Mouse (Mus musculus): ENCODE measurements at regions not wholly inside any gene's neighbourhood (a gene's known extent, or its start where the extent isn't known, plus 50 kb on each side); places are given as distances from the start of the nearest gene placed in this dataset.
A peak's percentile ranks its signal among the peaks of the same experiment; 100 is the strongest.

GRCm38 (mm10) chr6:100144544-100145287 is 142.6 kb downstream of the Rybp start:
- intact Hi-C loops (cut with DNase I): no loop called here
- DNase-seq (ENCODE audit: low spot score in 2 of 2): no peak

- intact Hi-C loops (cut with DNase I): no loop called here
- peak; percentile 72 to 78 for DNase-seq (ENCODE audit: low spot score in 2 of 2)
Observed at GRCm38 (mm10) chr6:100143586-100144301, 143.5 kb downstream of the Rybp start.

- DNase-seq (ENCODE audit: low spot score in 2 of 2): no peak
- intact Hi-C loops (cut with DNase I): no loop called here
Observed at GRCm38 (mm10) chr6:100141225-100141624, 146.1 kb downstream of the Rybp start.

DNA sequence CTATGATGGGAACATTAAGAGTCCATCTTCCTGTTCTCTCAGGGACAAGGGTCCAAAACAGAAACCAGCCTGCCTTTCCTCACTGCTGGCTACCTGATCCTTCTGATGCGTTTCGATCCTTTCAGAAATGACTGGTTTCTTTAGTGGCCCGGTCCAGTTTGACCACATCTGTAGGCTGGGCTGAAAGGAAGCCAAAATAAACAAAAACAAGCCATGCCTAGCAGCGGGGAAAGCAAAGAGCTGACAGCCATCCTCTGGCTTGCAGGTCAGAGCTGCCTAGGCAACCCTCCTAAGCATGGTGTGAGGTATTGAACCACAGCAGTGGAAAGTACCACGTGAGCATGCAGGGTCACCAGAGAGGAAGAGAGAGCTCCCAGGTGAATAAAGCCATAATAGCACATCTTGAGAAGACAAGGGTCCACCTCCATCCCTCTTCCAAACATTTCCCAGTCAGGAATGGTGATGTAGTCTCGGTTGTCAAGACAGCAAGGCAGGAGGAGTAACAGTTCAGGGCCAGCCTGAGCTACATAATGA is 146.6 kb downstream of the Rybp start:
- intact Hi-C loops (cut with DNase I): no loop called here
- DNase-seq (ENCODE audit: low spot score in 2 of 2): no peak

DNA sequence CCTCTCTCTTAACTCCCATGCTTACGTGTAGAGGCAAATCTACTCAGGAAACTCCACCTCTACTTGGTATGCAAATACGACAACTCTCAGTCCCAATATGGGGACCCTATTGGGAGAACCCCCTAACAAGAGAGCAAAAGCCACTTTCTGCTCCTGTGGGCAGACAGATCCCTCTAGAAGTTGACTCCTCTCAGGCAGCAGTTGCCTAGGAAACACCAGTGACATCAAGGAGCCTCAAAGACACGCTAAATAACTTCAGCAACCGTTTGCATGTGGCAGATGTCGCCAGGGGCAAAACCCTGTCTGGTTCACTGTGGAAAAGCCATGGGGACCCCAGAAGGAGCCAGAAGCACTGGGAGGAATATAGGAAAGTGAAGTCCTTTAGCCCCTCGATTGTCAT is 147.5 kb downstream of the Rybp start:
- intact Hi-C loops (cut with DNase I): no loop called here
- DNase-seq (ENCODE audit: low spot score in 2 of 2): no peak

GRCm38 (mm10) chr6:100138659-100139058 is 148.6 kb downstream of the Rybp start:
- intact Hi-C loops (cut with DNase I): no loop called here
- DNase-seq (ENCODE audit: low spot score in 2 of 2): no peak

- DNase-seq (ENCODE audit: low spot score in 2 of 2): no peak
- intact Hi-C loops (cut with DNase I): no loop called here
Observed at GRCm38 (mm10) chr6:100135177-100135576, 152.1 kb downstream of the Rybp start.

GRCm38 (mm10) chr6:100133970-100134369 is 153.3 kb downstream of the Rybp start:
- intact Hi-C loops (cut with DNase I): no loop called here
- no peak for DNase-seq (ENCODE audit: low spot score in 2 of 2)

DNA sequence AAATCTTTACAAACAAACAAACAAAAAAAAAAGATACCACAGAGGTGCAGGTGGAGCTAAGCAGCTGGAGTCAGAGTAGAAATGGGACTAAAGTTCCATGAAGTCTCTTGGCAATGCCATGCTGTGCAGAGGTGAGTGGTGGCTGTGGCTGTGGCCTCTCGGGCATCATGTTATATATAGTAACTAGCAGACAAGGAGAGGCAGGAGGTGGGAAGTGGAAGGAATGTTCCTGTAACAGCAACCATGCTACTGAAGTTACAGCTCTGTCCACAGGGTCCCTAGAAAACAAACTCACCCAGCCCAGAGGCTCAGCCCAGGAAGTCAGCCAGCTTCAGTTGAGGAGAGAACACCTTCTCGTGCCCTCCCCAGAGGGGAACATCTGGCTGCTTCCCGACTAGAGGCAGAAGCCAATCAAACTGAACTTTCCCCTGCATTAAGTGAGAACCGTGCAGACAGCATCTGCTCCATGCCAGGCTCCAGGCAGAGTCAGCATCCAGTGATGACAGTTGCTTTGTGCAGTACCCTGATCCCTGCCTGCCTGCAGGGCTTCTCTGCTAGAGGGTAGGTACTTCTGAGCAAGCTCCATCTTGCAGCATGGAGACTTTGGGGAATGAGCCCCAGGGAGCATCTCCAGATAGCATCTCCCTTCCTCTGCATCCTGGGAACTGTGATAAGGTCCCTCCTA is 154.2 kb downstream of the Rybp start:
- intact Hi-C loops (cut with DNase I): no loop called here
- no peak for DNase-seq (ENCODE audit: low spot score in 2 of 2)

DNA sequence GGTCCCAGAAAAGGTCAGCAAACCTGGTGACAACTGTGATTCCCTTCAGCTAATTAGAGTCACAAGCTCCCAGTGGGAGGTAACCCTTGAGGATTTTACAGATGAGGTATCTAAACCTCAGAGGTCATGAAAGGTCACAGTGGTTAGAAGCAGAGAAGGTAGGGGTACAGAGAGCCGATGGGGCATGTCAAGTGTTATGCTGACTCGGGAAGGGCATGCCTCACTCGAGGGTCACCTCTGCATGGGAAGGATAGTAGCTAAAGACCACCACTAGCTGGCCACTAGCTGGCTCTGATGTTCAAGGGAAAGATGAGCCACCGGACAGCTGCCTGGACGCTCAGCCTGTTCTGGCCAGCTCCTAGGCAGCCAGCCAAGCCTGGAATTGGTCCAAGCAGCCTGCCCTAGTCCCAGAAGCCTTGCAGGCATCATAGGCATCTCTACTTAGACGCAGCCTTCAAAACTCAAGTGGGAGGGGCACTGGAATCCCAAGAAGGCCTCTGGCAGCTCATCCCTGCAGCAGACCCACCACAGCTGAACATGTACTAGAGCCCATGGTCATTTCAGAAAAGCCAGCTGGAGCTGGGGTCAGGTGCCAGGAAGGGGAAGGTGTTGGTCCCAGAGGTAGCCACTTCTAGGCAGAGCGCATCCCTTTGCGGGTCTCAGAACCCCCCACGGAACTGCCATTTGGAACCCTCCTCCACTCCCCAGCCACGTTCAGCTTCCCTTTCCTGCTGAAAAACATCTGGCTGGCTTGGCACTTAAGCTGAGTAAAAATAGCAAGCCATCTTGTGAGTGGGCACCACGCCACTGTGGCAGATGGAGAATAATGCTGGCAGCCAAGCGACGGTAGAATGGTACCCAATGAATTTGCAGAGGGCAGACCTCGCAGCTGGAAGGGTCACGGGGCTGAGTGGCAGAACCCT is 159.8 kb downstream of the Rybp start:
- peak; percentile 85 to 86 for DNase-seq (ENCODE audit: low spot score in 2 of 2)
- intact Hi-C loops (cut with DNase I): no loop called here

DNA sequence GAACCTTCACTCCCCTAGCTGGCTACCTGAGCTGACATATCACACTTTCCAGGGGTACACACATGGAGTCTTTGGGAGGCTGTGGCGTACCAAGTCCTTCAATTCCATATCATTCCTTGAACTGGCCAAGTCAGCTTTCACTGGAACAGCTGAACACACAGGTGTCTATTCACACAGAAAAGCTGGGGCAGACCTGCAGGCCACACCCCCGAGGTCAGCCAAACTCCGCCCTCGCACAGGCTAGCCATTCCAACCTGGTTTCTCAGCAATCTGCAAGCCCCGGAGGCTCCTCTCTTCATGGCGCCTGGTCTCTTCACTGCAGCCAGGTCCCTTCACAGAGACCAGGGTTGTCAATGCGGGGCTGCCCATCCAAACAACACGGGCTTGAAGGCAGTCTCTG is 160.5 kb downstream of the Rybp start:
- DNase-seq (ENCODE audit: low spot score in 2 of 2): no peak
- intact Hi-C loops (cut with DNase I): no loop called here

DNA sequence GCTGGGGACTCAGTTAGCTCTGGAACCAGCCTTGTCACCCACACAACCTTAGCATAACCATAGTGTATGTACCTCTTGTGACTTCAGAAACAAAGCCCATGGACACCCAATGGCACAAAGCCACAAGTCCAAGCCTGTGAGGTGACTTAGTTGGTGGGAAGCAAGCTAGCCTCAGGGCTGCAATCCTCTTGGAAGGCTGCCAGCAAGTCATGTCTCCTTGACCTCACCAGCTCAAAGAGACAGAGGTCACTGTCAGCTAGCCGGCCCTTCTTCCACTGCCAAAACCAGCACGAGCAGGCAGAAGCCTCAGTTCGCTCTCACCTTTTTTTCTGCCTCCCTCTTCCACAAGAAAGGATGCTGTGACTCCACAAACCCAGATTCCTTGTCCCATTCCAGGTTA is 161.0 kb downstream of the Rybp start:
- intact Hi-C loops (cut with DNase I): no loop called here
- no peak for DNase-seq (ENCODE audit: low spot score in 2 of 2)

DNA sequence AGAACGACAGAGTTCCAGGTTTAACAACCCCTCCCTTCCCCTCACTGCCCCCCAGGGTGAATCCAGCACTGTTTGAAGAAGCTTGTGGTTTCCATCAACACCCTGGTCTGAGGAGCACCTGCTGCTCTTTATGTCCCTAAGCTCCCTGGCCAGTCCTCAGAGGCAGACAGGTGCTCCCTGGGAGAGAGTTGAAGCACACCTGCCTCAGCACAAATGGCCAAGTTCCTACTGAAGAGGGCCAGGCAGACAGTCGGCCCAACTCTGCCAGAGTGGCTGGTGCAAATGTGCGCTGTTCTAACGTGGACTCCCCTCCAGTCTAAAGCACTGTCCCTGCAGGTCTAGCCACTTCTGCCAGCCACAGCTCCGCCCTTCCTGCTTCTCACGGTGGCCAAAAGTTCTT is 166.0 kb downstream of the Rybp start:
- intact Hi-C loops (cut with DNase I): no loop called here
- DNase-seq (ENCODE audit: low spot score in 2 of 2): no peak

DNA sequence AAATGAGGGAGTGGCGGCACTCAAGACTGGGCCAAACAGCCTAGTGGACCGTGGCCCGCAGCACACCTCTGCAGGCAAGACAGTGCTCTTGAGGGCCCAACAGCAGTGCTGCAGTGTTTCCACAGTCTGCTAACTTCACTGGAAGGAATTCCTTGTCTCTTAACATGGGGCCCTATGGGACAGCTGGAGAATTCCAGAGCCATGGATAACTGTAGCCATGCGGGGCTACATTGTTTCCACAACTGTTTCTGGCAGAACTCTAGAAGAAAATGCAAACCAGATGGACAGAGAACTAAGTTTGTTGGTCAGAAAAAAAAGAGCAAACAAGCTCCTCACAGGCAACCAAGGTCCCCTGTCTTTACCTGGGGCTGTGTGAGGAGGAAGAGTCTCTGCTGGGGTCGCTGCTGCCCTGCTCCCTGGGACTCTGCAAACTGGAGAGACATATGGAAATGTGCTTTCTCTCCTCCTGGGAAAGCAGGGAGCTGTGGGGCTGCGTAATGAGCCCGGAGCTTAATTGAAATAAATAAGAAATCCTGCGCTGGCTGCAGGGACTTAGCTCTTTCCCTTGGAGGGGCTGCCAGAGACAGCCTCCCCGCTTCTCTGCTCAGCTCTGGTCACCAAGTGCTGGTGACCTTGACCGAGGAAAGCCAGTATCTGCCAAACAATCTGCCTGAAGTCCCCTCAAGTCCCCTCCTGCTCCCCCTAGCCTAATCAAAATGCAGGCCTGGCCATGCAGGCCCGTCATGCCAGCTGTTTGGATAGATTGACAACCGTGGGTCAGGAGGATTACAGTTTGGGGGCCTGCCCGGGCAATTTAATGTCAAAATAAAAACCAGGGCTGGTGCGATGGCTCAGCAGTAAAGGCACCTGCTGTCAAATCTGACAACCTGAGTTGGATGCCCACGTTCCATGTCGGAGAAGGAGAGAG is 167.0 kb downstream of the Rybp start:
- intact Hi-C loops (cut with DNase I): no loop called here

DNA sequence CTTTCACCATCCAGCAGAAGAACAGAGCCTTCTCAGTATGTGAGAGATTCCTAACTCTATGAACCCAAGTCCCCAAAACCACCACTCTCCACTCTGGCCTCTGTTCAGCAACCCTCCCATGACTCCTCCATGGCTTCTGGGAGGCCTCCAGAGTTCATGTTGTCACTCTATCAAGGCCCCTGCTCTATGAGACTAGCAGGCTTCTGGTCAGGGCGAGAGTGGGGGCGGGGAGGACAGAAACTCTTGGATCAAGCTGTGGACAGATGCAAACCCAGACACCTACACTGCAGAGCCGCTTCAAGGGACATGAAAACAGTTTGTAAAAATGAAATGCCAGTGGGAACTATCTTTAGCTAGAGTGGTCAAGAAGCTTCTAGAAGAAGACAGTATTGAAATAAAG is 170.2 kb downstream of the Rybp start:
- intact Hi-C loops (cut with DNase I): no loop called here
- DNase-seq (ENCODE audit: low spot score in 2 of 2): no peak

More for the DNA sequence above, 167.0 kb downstream of the Rybp start:
- DNase-seq (ENCODE audit: low spot score in 2 of 2): no peak

DNA sequence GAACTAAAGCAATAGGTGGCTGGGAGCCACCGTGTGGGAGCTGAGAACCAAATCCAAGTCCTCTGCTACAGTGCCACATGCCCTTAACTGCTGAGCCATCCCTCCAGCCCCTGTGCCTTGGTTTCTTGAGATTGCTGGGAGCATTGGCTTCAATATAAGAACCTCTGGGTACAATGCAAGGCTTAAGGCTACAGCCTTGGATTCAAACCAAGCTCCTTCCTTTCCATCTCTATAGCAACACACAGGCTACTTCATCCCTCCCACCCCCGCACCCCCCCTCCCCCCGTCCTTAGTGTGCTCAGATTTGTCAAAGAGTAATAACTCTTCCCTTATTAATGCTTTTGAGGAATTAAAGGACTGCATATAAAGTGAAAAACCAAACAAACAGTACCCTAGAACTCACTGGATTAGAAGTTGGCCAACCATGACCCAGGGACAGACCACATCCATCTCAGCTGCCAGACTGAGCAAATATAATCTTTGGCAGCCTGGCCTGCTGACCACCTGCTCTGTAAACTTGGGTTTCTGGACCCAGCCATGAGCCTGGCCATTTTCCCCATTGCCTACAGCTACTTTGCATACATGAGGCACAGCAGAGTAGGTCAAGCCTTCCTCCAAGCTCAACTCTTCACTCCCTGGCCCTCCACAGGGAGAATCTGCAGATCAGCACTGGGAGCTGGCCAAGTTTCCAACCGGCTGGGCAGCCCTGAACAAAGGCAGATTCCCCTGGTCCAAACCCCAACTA is 173.7 kb downstream of the Rybp start:
- no peak for DNase-seq (ENCODE audit: low spot score in 2 of 2)

DNA sequence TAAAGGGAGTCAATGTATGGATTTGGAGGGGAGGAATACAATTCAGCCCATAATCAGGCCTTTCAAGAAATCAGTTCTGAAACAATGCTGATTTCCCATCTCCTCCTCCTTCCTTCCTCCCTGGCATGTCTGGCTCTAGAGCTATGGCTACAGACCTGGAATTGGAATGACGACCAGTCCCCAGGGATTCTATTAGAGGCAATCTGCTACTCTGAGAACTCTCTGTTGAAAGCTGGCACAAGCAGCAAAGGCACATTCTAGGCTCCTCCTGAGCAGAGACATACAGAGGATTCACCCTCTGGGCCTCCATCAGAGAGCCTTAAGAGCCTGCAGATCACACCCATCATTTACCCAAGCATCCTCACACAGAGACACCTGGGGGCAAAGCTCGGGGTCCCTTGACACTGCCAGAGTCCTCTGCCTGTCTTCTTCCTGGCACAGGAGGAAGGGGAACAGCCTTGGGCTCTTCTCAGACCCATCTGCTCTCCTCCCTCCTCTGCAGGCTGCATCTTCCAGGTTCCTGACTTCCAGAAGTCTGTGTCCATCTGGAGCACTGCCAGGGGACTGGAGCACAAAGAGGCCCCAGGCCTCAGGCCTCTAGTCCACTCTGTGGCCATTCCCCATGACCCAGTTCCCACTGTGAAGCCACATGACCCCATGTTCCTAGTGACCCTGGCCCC is 176.2 kb downstream of the Rybp start:
- DNase-seq (ENCODE audit: low spot score in 2 of 2): no peak
- intact Hi-C loops (cut with DNase I): no loop called here

More for the DNA sequence above, 173.7 kb downstream of the Rybp start:
- intact Hi-C loops (cut with DNase I): no loop called here
